Mouse (Mus musculus) stomach, embryonic 14.5 days (tissue): Measurements from ENCODE around the gene Wnt9a. TPM values are rescaled to one million over a fixed set of nuclear protein-coding genes. Genes with fewer than 3 reads are reported as not detected.
"Not testable (repeated sequence)": the region's sequence is repeated elsewhere in the genome, so short reads cannot be mapped to it uniquely, and the experiment has no call there.

Source experiments
- ATAC-seq: fragments of 200-750 bp; cut with Nextera tagmentation; 2 replicates; pipeline ENCODE4 v1.8.0; 2017; ENCODE audit warnings: low read depth, moderate TSS enrichment; ENCODE audit not compliant: insufficient number of reproducible peaks, insufficient read depth, low FRiP score
- H3K27ac ChIP-seq: fragments of 300-500 bp; sonication (generic); 2 replicates; pipeline ENCODE4 v1.5.1; 2014; ENCODE audit warnings: mild to moderate bottlenecking, low read length, moderate library complexity, mixed read lengths
- H3K27me3 ChIP-seq: fragments of 300-500 bp; sonication (generic); 2 replicates; pipeline ENCODE4 v1.6.1; 2014; ENCODE audit warnings: low read length, control low read depth, mixed read lengths; ENCODE audit not compliant: control insufficient read depth, insufficient read depth
- H3K36me3 ChIP-seq: fragments of 300-500 bp; sonication (generic); 2 replicates; pipeline ENCODE4 v1.6.1; 2014; ENCODE audit warnings: mild to moderate bottlenecking, control low read depth, low read length, moderate library complexity, mixed read lengths; ENCODE audit not compliant: control insufficient read depth, insufficient read depth
- H3K4me1 ChIP-seq: fragments of 300-500 bp; sonication (generic); 2 replicates; pipeline ENCODE4 v1.6.1; 2014; ENCODE audit warnings: low read length, control low read depth, mixed read lengths; ENCODE audit not compliant: control insufficient read depth, insufficient read depth
- H3K4me2 ChIP-seq: fragments of 300-500 bp; sonication (generic); replicated peaks from 2 replicates; pipeline ENCODE4 v1.6.1; 2014; ENCODE audit warnings: low read depth, low read length, control low read depth
- H3K4me3 ChIP-seq: fragments of 300-500 bp; sonication (generic); 2 replicates; pipeline ENCODE4 v1.5.1; 2014; ENCODE audit warnings: low read depth, low read length, control low read depth
- H3K9ac ChIP-seq: fragments of 300-500 bp; sonication (generic); replicated peaks from 2 replicates; pipeline ENCODE4 v1.6.1; 2014; ENCODE audit warnings: low read depth, mild to moderate bottlenecking, control low read depth, low read length, moderate library complexity, mixed read lengths
- H3K9me3 ChIP-seq: fragments of 300-500 bp; sonication (generic); 2 replicates; pipeline ENCODE4 v1.6.1; 2016; ENCODE audit warnings: low read depth, low read length, control low read depth; ENCODE audit not compliant: control insufficient read depth
- WGBS: fragments of 180-500 bp; shearing (Covaris S2); extraction: QIAGEN DNeasy Blood & Tissue Kit; methylation state at CpG from one replicate; pipeline ENCODE4 v1.1.7; 2014; 5-methylcytosine and 5-hydroxymethylcytosine counted together
- polyA plus RNA-seq: library from polyadenylated mRNA; unstranded; fragments of >200 nt; fragmentation: Nextera tagmentation; extraction: Ambion mirVana; gene quantifications from 2 replicates; pipeline ENCODE4 v1.2.1, GENCODE M21; 2014

Gene Wnt9a
- polyA plus RNA-seq, 1 experiment from 2014 or later, result 3.1 TPM

DNA sequence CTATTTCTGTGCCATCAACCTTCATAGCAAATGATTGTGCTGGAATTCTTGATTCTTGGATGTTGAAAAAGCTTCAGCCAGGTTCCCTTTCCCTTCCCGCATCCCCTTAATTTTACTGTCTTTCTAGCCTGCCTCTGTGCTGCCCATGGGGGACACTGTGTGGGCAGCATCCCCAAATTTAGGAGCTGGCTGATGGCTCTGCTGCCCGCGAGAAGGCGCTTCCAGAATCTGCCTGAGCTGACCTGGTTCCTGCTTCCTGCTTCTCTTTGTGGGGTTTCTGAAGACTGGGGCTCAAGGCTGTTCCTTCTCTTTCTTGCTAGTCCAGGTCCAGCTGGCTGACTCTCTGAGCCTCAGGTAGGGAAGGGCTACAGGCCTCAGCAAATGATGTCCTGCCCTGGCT lies 48.1 kb downstream of the Wnt9a start:
- ATAC-seq, result no peak
- WGBS, result 87% methylated on average over 4 of the region's 4 CpGs

DNA sequence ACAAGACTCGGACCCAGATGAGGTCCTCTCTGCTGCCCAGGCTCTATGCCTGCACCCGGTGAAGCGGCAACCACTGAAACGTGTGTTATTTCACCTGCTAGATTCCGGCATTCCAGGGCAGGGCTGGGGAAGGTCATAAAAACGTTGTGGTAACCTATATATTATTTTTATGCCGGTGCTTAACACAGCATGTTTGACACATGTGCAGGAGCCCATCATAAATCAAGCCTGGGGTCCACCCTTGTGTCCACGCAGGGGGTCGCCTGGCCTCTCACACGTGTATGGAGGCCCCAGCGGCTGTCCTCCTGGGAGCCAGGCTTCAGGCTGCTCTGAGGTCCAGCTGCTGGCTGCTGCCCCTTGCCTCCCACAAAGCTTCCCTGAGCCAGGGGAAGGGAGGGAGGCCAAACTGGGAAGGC lies 50.2 kb downstream of the Wnt9a start:
- H3K36me3 ChIP-seq, result no peaks in the 10 kb centered on the region
- H3K9ac ChIP-seq, result no peak overlapping the region
- H3K4me3 ChIP-seq, result no peak overlapping the region
- H3K27me3 ChIP-seq, result no peaks in the 10 kb centered on the region
- no peaks in the 10 kb centered on the region for H3K9me3 ChIP-seq
- no peak overlapping the region for H3K27ac ChIP-seq
- 39% methylated on average over 11 of the region's 11 CpGs for WGBS
- peaks cover 11% of the 10 kb centered on the region; the same call in 1 of the 2 replicates for H3K4me1 ChIP-seq
- H3K4me2 ChIP-seq, result no peak overlapping the region
- ATAC-seq, result peak; percentile 18; the same call in 1 of the 2 replicates

More for the DNA sequence above, 48.1 kb downstream of the Wnt9a start:
- Histone ChIP-seq H3K27ac (no peak overlapping the region), H3K36me3 (no peaks in the 10 kb centered on the region), H3K4me2 (no peak overlapping the region), H3K4me1 (peaks cover 18% of the 10 kb centered on the region), H3K27me3 (no peaks in the 10 kb centered on the region), H3K4me3 (no peak overlapping the region), H3K9me3 (no peaks in the 10 kb centered on the region), H3K9ac (no peak overlapping the region)

DNA sequence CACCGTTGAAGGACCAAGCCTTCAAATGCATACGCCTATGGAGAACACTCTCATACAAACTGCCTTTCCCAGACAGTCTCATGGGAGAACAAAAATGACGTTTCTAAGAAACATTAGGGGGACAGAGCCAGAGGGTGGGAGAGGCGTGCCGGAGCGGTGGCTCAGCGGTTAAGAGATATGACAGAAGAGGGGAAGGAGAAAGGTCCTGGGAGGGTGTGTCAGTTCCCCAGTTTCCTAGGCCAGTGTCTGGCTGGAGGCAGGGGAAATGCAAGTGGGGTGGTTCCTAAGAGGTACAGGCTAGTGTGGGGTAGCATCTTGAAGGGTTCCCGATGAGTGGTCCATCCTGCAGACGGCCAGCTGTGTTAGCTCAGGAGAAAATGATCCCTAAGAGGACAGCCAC lies 54.6 kb downstream of the Wnt9a start:
- H3K4me2 ChIP-seq, result no peak overlapping the region
- no peak for ATAC-seq
- H3K4me3 ChIP-seq, result no peak overlapping the region
- no peak overlapping the region for H3K9ac ChIP-seq
- H3K27me3 ChIP-seq, result no peaks in the 10 kb centered on the region
- no peak overlapping the region for H3K27ac ChIP-seq
- H3K36me3 ChIP-seq, result no peaks in the 10 kb centered on the region
- 73% methylated on average over 9 of the region's 9 CpGs for WGBS
- peaks cover 16% of the 10 kb centered on the region; the same call in 1 of the 2 replicates for H3K4me1 ChIP-seq
- no peaks in the 10 kb centered on the region for H3K9me3 ChIP-seq

DNA sequence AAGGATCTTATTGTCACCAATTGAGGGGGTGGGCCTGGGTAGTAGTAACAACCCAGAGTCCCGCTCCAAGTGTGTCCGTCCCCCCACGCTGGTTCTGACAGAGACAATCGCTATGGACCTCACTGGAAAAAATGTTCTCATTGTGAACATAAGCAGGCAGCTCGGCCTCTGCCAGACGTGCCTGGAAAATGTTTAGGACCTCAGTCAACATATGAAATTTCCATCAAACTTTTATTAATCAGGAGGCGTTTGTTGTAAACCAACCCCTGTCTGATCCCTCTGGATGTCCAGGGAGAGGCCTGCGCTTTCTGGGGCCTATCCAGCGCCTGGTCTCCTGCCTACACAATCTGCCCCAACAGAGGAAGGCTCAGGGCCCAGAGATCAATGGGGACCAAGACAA lies 57.3 kb downstream of the Wnt9a start:
- peak overlapping the region; percentile 91 for H3K27ac ChIP-seq
- 50% methylated on average over 9 of the region's 9 CpGs for WGBS
- H3K36me3 ChIP-seq, result no peaks in the 10 kb centered on the region
- H3K9ac ChIP-seq, result no peak overlapping the region
- H3K4me3 ChIP-seq, result no peak overlapping the region
- ATAC-seq, result no peak
- H3K4me1 ChIP-seq, result peaks cover 5% of the 10 kb centered on the region; the same call in 1 of the 2 replicates
- H3K4me2 ChIP-seq, result no peak overlapping the region
- no peaks in the 10 kb centered on the region for H3K9me3 ChIP-seq
- no peaks in the 10 kb centered on the region for H3K27me3 ChIP-seq

DNA sequence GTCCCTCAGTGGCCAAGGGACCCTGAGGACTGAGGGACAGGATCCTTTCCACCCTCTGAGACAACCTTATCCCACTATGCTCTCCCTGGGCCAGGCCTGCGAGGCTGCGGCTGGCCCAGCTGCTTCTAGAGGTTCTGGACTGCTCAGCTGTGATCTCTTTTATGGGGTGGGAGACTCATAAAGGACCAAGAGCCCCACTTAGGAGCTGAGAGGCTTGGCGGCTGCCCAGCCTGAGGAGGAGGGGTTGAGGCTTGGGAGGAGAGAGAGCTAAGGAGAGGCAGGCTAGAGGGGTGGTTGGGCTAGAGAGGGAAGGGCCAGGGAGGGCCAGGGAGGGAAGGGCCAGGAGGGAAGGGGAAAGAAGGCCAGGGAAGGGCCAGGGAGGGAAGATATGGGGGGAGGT lies 57.7 kb downstream of the Wnt9a start:
- WGBS, result 34% methylated on average over 3 of the region's 3 CpGs
- Histone ChIP-seq H3K27me3 (no peaks in the 10 kb centered on the region), H3K4me2 (no peak overlapping the region), H3K4me3 (no peak overlapping the region), H3K27ac (peak overlapping the region; percentile 91), H3K9me3 (no peaks in the 10 kb centered on the region), H3K9ac (no peak overlapping the region), H3K36me3 (no peaks in the 10 kb centered on the region), H3K4me1 (peaks cover 5% of the 10 kb centered on the region; the same call in 1 of the 2 replicates)
- peak; percentile 62; the same call in 1 of the 2 replicates for ATAC-seq

DNA sequence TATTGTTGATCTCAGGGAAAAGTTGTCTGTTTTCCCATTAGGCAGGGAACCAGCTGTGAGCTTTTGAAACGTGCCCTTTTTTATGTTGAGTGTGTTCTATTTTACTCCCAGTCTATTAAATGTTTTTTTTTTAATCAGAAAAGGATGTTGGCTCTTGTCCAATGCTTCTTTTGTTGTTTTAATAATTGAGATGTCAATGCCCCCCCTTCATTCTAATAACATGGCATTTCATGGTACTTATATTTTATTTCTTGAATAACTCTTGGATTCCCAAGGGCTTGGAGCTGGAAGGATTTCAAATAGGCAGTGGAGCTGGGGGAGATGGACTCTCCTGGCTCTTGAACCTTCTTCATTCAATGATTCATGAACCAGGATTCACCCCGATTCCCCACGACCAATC lies 59.3 kb downstream of the Wnt9a start:
- no peak for ATAC-seq
- no peaks in the 10 kb centered on the region for H3K36me3 ChIP-seq
- no peak overlapping the region for H3K9ac ChIP-seq
- H3K4me2 ChIP-seq, result no peak overlapping the region
- no peaks in the 10 kb centered on the region for H3K27me3 ChIP-seq
- no peak overlapping the region for H3K27ac ChIP-seq
- H3K4me3 ChIP-seq, result no peak overlapping the region
- H3K9me3 ChIP-seq, result no peaks in the 10 kb centered on the region
- peaks cover 5% of the 10 kb centered on the region; the same call in 1 of the 2 replicates for H3K4me1 ChIP-seq
- WGBS, result 76% methylated on average over 3 of the region's 3 CpGs

DNA sequence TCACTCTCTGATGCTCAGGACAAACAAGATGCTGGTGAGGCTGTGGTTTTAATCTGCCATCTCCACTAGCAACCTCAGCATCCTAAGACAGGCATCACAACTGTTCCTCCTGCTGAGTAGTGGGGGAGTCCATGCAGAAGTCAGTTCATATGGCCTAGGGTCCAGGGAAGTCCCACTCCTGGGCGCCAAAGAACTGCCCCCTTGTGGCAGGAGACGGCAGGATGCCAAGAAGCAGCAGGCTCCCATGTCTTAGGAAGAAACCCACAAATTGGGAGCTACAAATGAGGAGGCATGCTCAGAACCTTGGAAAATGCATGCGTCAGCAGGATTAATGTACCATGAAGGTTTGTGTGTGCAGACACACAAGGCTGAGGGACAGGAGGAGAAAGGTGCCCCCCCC lies 59.9 kb downstream of the Wnt9a start:
- Histone ChIP-seq H3K9me3 (no peaks in the 10 kb centered on the region), H3K4me2 (no peak overlapping the region), H3K27ac (no peak overlapping the region), H3K4me3 (no peak overlapping the region), H3K36me3 (no peaks in the 10 kb centered on the region), H3K9ac (no peak overlapping the region), H3K4me1 (peaks cover 5% of the 10 kb centered on the region; the same call in 1 of the 2 replicates), H3K27me3 (no peaks in the 10 kb centered on the region)
- ATAC-seq, result no peak
- WGBS, result 34% methylated on average over 3 of the region's 3 CpGs

DNA sequence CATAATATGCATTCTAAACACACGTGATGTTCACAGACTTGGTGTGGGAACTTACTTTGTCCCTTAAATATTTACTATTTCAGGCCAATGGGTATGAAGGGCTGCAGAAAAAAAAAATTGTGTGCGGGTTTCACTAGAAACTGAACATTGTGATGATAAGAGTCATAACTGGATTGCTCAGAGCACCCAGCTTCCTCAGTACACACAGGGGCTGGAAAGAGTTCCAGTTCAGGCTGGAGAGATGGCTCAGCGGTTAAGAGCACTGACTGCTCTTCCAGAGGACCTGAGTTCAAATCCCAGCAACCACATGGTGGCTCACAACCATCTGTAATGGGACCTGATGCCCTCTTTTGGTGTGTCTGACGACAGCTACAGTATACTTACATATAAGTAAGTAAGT lies 61.2 kb downstream of the Wnt9a start:
- ATAC-seq, H3K9me3 ChIP-seq, H3K9ac ChIP-seq, H3K4me2 ChIP-seq, H3K4me3 ChIP-seq, H3K27ac ChIP-seq, H3K4me1 ChIP-seq, H3K36me3 ChIP-seq, H3K27me3 ChIP-seq: not testable (repeated sequence)
- 72% methylated on average over 4 of the region's 4 CpGs for WGBS

DNA sequence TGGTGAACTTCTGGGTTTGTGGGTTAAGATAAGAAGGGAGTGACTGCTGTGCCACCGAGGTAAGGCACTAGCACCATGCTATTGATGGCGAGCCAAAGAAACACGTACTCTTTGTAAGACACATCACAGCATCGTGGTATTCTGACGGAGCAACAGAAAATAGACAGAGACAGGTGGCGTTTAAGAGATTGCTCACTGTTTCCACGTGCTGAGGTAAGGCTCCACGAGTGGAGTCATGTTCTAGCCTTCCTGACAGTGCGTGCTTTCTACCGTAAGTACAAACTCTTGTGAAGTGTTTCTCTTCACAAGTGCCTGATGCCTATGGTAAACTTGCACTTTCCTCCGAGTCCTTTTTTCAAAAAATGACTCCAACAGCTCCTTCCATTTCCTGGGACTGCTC lies 63.1 kb downstream of the Wnt9a start:
- H3K4me2 ChIP-seq, result no peak overlapping the region

More for the DNA sequence above, 63.1 kb downstream of the Wnt9a start:
- WGBS, result 73% methylated on average over 11 of the region's 11 CpGs
- H3K27ac ChIP-seq, result no peak overlapping the region
- no peak for ATAC-seq
- H3K4me1 ChIP-seq, result peaks cover 5% of the 10 kb centered on the region; the same call in 1 of the 2 replicates
- H3K9me3 ChIP-seq, result no peaks in the 10 kb centered on the region
- H3K9ac ChIP-seq, result no peak overlapping the region
- H3K36me3 ChIP-seq, result no peaks in the 10 kb centered on the region
- H3K27me3 ChIP-seq, result no peaks in the 10 kb centered on the region
- H3K4me3 ChIP-seq, result no peak overlapping the region
